Mouse (Mus musculus) midbrain, embryonic 14.5 days (tissue): ENCODE measurements around the gene D6Ertd527e. TPM values are rescaled to one million over a fixed set of nuclear protein-coding genes. Genes with fewer than 3 reads are reported as not detected.

Experiments
- ATAC-seq: fragments of 200-750 bp; cut with Nextera tagmentation; 2 replicates; pipeline ENCODE4 v1.8.0; 2017; ENCODE audit warnings: moderate number of reproducible peaks, moderate library complexity; ENCODE audit not compliant: low FRiP score, low TSS enrichment
- DNase-seq: peaks from one replicate; pipeline ENCODE4 v3.0.0-alpha.2; 2015
- H3K27ac ChIP-seq: fragments of 300-500 bp; sonication (generic); replicated peaks from 2 replicates; pipeline ENCODE4 v1.5.1; 2014; ENCODE audit warnings: mild to moderate bottlenecking, low read depth, low read length, moderate library complexity
- H3K27me3 ChIP-seq: fragments of 300-500 bp; sonication (generic); 2 replicates; pipeline ENCODE4 v1.6.1; 2014; ENCODE audit warnings: low read length, control low read depth, mixed read lengths; ENCODE audit not compliant: control insufficient read depth, insufficient read depth
- H3K36me3 ChIP-seq: fragments of 300-500 bp; sonication (generic); 2 replicates; pipeline ENCODE4 v1.6.1; 2014; ENCODE audit warnings: low read length, control low read depth; ENCODE audit not compliant: control insufficient read depth, insufficient read depth
- H3K4me1 ChIP-seq: fragments of 300-500 bp; sonication (generic); 2 replicates; pipeline ENCODE4 v1.6.1; 2014; ENCODE audit warnings: mild to moderate bottlenecking, antibody characterized with exemption, low read length, control low read depth; ENCODE audit not compliant: control insufficient read depth, insufficient read depth
- H3K4me2 ChIP-seq: fragments of 300-500 bp; sonication (generic); 2 replicates; pipeline ENCODE4 v1.6.1; 2014; ENCODE audit warnings: mild to moderate bottlenecking, low read length, moderate library complexity
- H3K4me3 ChIP-seq: fragments of 300-500 bp; sonication (generic); replicated peaks from 2 replicates; pipeline ENCODE4 v1.5.1; 2014; ENCODE audit warnings: low read depth, low read length
- H3K9ac ChIP-seq: fragments of 300-500 bp; sonication (generic); replicated peaks from 2 replicates; pipeline ENCODE4 v1.6.1; 2014; ENCODE audit warnings: mild to moderate bottlenecking, low read length, moderate library complexity
- H3K9me3 ChIP-seq: fragments of 300-500 bp; sonication (generic); 2 replicates; pipeline ENCODE4 v1.6.1; 2016; ENCODE audit warnings: low read length, control low read depth, mixed read lengths; ENCODE audit not compliant: control insufficient read depth
- WGBS: fragments of 180-500 bp; shearing (Covaris S2); extraction: QIAGEN DNeasy Blood & Tissue Kit; methylation state at CpG from one replicate; pipeline ENCODE4 v1.1.7; 2014; 5-methylcytosine and 5-hydroxymethylcytosine counted together
- polyA plus RNA-seq: library from polyadenylated mRNA; unstranded; fragments of >200 nt; fragmentation: Nextera tagmentation; extraction: Ambion mirVana; gene quantifications from 2 replicates; pipeline ENCODE4 v1.2.1, GENCODE M21; 2014

The D6Ertd527e gene
- polyA plus RNA-seq, 1 experiment from 2014 or later, result not detected

DNA sequence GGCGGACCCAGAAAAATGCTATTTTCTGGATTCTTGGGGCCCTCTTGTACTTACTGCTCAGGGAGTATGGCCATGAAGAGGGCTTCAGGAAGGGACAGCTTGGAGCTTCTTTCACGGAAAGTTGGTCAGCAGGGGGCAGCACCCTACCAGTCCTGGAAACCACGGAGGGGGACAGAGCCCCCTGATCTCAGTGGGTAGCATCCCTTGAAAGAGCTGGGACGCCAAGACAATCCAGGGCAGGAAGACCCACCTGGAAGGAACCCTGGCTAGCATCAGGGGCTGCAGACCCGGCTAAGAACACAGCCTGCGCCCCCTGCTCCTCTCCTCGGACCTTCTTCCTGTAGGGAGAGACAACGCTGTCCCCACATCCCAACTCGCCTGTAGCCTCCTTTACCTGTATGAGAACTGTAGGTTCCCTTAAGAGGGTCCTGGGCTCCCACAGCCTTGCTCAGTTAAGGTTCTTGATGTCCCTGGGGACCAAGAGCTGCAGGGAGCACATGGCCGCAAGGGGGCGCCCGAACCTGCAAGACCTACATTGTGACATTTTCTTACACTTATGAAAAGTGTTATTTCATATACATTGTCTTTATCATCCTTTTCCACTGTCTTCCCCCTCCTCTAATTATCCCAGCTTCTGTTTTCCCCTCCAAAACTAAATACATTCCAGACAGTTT, 3.1 kb upstream of the D6Ertd527e start:
- DNase-seq (peak; percentile 96), ATAC-seq (peak; percentile 70; the same call in 1 of the 2 replicates)
- H3K4me1 ChIP-seq, result peaks cover 8% of the 10 kb centered on the region; the same call in 1 of the 2 replicates
- 15% methylated on average over 12 of the region's 12 CpGs for WGBS
- peak overlapping the region; percentile 59 for H3K4me2 ChIP-seq
- H3K9me3 ChIP-seq, result no peaks in the 10 kb centered on the region
- H3K9ac ChIP-seq, result peak overlapping the region; percentile 41
- H3K27me3 ChIP-seq, result no peaks in the 10 kb centered on the region
- H3K36me3 ChIP-seq, result no peaks in the 10 kb centered on the region
- H3K4me3 ChIP-seq, result peak overlapping the region; percentile 24
- no peak overlapping the region for H3K27ac ChIP-seq

- H3K27me3 ChIP-seq, result no peaks in the 10 kb centered on the region
- DNase-seq (no peak), ATAC-seq (no peak)
- H3K4me2 ChIP-seq, result no peak overlapping the region
- WGBS, result 29% methylated on average over 4 of the region's 4 CpGs
- H3K4me1 ChIP-seq, result peaks cover 8% of the 10 kb centered on the region; the same call in 1 of the 2 replicates
- no peaks in the 10 kb centered on the region for H3K36me3 ChIP-seq
- no peak overlapping the region for H3K27ac ChIP-seq
- no peak overlapping the region for H3K9ac ChIP-seq
- no peak overlapping the region for H3K4me3 ChIP-seq
- H3K9me3 ChIP-seq, result no peaks in the 10 kb centered on the region
Measured at GRCm38 (mm10) chr6:87101955-87102353, 2.6 kb upstream of the D6Ertd527e start.

DNA sequence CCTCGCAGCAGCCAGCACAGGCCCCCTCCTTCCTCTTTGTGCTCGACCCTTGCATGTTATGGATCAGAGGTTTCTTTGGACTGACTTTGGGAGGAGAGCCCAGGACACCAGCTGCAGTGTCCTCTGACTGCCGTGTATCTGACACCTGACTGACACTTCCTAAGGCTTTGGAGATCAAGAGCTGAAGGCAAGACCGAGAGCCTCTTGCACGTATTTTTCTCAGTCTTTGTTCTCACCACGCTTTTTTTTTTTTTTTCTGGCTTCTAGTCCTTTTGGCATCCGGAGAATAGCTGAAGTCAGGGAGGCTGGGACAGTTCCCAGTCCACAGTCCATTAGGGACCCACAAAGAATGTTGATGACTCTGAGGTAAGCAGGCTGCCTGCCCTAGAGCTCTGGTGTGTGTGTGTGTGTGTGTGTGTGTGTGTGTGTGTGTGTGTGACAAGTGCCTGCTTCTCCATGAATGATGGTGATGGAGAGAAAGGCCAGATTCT, 2.1 kb upstream of the D6Ertd527e start:
- ATAC-seq (no peak), DNase-seq (peak; percentile 8)
- Histone ChIP-seq H3K4me1 (peaks cover 8% of the 10 kb centered on the region; the same call in 1 of the 2 replicates), H3K4me3 (no peak overlapping the region), H3K9me3 (no peaks in the 10 kb centered on the region), H3K36me3 (no peaks in the 10 kb centered on the region), H3K4me2 (no peak overlapping the region), H3K27ac (no peak overlapping the region), H3K27me3 (no peaks in the 10 kb centered on the region), H3K9ac (no peak overlapping the region)
- 10% methylated on average over 7 of the region's 7 CpGs for WGBS

- Histone ChIP-seq H3K27ac (no peak overlapping the region), H3K9me3 (no peaks in the 10 kb centered on the region), H3K4me3 (no peak overlapping the region), H3K36me3 (no peaks in the 10 kb centered on the region), H3K9ac (no peak overlapping the region), H3K4me2 (no peak overlapping the region), H3K4me1 (peaks cover 8% of the 10 kb centered on the region; the same call in 1 of the 2 replicates), H3K27me3 (no peaks in the 10 kb centered on the region)
- ATAC-seq (no peak), DNase-seq (no peak)
- 100% methylated on average over 1 of the region's 1 CpGs for WGBS
Measured at GRCm38 (mm10) chr6:87103314-87103713, 1.2 kb upstream of the D6Ertd527e start.

- DNase-seq (no peak), ATAC-seq (no peak)
- no peaks in the 10 kb centered on the region for H3K9me3 ChIP-seq
- H3K9ac ChIP-seq, result no peak overlapping the region
- no peak overlapping the region for H3K4me2 ChIP-seq
- H3K4me1 ChIP-seq, result no peaks in the 10 kb centered on the region
- H3K27me3 ChIP-seq, result no peaks in the 10 kb centered on the region
- H3K36me3 ChIP-seq, result no peaks in the 10 kb centered on the region
- H3K27ac ChIP-seq, result no peak overlapping the region
- WGBS, result 97% methylated on average over 1 of the region's 1 CpGs
- H3K4me3 ChIP-seq, result no peak overlapping the region
Measured at GRCm38 (mm10) chr6:87111493-87111892, 6.9 kb downstream of the D6Ertd527e start.

DNA sequence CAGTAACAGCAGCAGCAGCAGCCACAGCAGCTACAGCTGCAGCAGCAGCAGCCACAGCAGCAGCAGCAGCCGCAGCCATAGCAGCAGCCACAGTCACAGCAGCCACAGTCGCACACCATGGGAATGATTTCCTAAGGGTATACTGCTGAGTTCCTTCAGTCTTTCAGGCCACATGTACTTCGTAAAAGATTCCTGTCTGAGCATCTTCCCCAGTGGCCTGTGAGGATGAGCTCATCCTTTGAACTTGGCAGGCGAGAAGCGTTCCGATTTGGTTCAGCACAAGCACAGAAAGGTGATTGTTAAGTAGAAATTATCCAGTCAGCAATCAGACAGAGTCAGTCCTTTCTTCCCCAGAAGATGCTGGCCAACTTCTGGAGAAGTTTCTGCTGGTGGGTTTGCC, 7.6 kb downstream of the D6Ertd527e start:
- Histone ChIP-seq H3K9me3 (no peaks in the 10 kb centered on the region), H3K27ac (no peak overlapping the region), H3K36me3 (no peaks in the 10 kb centered on the region), H3K27me3 (no peaks in the 10 kb centered on the region), H3K9ac (no peak overlapping the region), H3K4me1 (no peaks in the 10 kb centered on the region), H3K4me2 (no peak overlapping the region), H3K4me3 (no peak overlapping the region)
- WGBS, result 77% methylated on average over 6 of the region's 6 CpGs
- DNase-seq (no peak), ATAC-seq (no peak)

DNA sequence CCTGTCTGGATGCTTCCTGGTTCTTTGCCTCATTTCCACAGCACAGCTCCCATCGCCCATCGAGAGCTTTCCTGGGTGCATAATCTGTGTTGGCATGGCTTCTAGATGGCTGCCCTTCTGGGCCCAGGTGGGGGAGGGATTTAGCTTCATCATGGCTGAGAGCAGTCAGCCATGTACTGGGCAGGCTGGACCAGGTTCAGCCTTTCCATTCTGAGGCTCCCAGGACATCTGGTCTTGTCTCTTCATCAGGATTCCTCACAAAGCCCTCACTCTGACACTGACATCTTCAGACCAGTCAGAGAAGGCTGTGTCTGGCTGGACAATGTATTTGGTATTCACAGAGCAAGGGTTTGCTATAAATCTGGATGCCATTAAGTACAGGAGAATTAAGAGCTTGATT, 11.4 kb downstream of the D6Ertd527e start:
- ATAC-seq (no peak), DNase-seq (no peak)
- no peaks in the 10 kb centered on the region for H3K4me1 ChIP-seq
- H3K36me3 ChIP-seq, result no peaks in the 10 kb centered on the region
- no peak overlapping the region for H3K9ac ChIP-seq
- H3K27me3 ChIP-seq, result no peaks in the 10 kb centered on the region
- H3K4me3 ChIP-seq, result no peak overlapping the region
- H3K27ac ChIP-seq, result no peak overlapping the region
- 81% methylated on average over 2 of the region's 2 CpGs for WGBS
- H3K9me3 ChIP-seq, result no peaks in the 10 kb centered on the region
- no peak overlapping the region for H3K4me2 ChIP-seq

DNA sequence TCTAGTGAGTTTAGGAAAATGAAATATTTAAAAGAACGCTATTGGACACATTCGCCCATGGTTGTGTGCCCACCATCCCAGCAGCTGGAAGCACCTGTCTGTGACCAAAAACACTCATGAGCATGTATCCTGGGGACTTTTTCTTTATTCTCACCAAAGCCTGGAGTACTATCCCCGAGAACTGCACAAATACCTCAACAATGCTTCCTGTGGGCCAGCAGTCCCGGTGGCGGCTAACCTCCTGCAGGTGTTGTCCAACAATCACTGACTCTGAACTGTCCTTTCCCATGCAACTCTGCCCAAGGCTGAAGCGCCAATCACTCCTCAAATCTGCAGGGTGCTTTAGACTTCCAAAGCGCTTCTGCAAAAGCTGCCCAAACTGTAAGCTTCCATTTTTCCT, 12.1 kb downstream of the D6Ertd527e start:
- ATAC-seq (no peak), DNase-seq (no peak)
- H3K9ac ChIP-seq, result no peak overlapping the region
- H3K36me3 ChIP-seq, result no peaks in the 10 kb centered on the region
- H3K9me3 ChIP-seq, result no peaks in the 10 kb centered on the region
- no peak overlapping the region for H3K4me3 ChIP-seq
- no peaks in the 10 kb centered on the region for H3K4me1 ChIP-seq
- H3K4me2 ChIP-seq, result no peak overlapping the region
- H3K27ac ChIP-seq, result no peak overlapping the region
- no peaks in the 10 kb centered on the region for H3K27me3 ChIP-seq
- WGBS, result 81% methylated on average over 7 of the region's 7 CpGs
